Mouse (Mus musculus) hindbrain, embryonic 13.5 days (tissue): ENCODE results near the gene Myo3a. TPM values are rescaled to one million over a fixed set of nuclear protein-coding genes. Genes with fewer than 3 reads are reported as not detected.
"Not testable (repeated sequence)": the region's sequence is repeated elsewhere in the genome, so short reads cannot be mapped to it uniquely, and the experiment has no call there.

Experiments
- ATAC-seq: fragments of 200-750 bp; cut with Nextera tagmentation; 2 replicates; pipeline ENCODE4 v1.8.0; 2017; ENCODE audit warnings: moderate TSS enrichment; ENCODE audit not compliant: low FRiP score
- H3K27ac ChIP-seq: fragments of 300-500 bp; sonication (generic); 2 replicates; pipeline ENCODE4 v1.5.1; 2015; ENCODE audit warnings: inconsistent platforms, mild to moderate bottlenecking, moderate library complexity
- H3K27me3 ChIP-seq: fragments of 300-500 bp; sonication (generic); 2 replicates; pipeline ENCODE4 v1.6.1; 2015; ENCODE audit warnings: mild to moderate bottlenecking, inconsistent platforms
- H3K36me3 ChIP-seq: fragments of 300-500 bp; sonication (generic); 2 replicates; pipeline ENCODE4 v1.6.1; 2015; ENCODE audit warnings: mild to moderate bottlenecking, inconsistent platforms
- H3K4me1 ChIP-seq: fragments of 300-500 bp; sonication (generic); replicated peaks from 2 replicates; pipeline ENCODE4 v1.6.1; 2015; ENCODE audit warnings: inconsistent platforms
- H3K4me2 ChIP-seq: fragments of 300-500 bp; sonication (generic); 2 replicates; pipeline ENCODE4 v1.6.1; 2015; ENCODE audit warnings: inconsistent platforms, mild to moderate bottlenecking, moderate library complexity
- H3K4me3 ChIP-seq: fragments of 300-500 bp; sonication (generic); 2 replicates; pipeline ENCODE4 v1.5.1; 2015; ENCODE audit warnings: mild to moderate bottlenecking, inconsistent platforms
- H3K9ac ChIP-seq: fragments of 300-500 bp; sonication (generic); 2 replicates; pipeline ENCODE4 v1.6.1; 2015; ENCODE audit warnings: mild to moderate bottlenecking, inconsistent platforms
- H3K9me3 ChIP-seq: fragments of 300-500 bp; sonication (generic); 2 replicates; pipeline ENCODE4 v1.6.1; 2016; ENCODE audit warnings: inconsistent platforms
- WGBS: fragments of 180-500 bp; shearing (Covaris S2); methylation state at CpG from one replicate; pipeline ENCODE4 v1.1.7; 2015; 5-methylcytosine and 5-hydroxymethylcytosine counted together
- polyA plus RNA-seq: library from polyadenylated mRNA; unstranded; fragments of >200 nt; fragmentation: Nextera tagmentation; extraction: Ambion mirVana; gene quantifications from 2 replicates; pipeline ENCODE4 v1.2.1, GENCODE M21; 2015

Gene Myo3a
- polyA plus RNA-seq, result not detected in 2 replicates

- H3K9me3 ChIP-seq, result no peaks in the 10 kb centered on the region
- no peak within 1 kb of the TSS for H3K27ac ChIP-seq
- H3K36me3 ChIP-seq, result no peaks in the 10 kb centered on the region
- ATAC-seq, result peak; percentile 36; the same call in 1 of the 2 replicates
- H3K4me1 ChIP-seq, result peaks cover 6% of the 10 kb centered on the region
- H3K4me3 ChIP-seq, result peak within 1 kb of the TSS; percentile 29
- no peak within 1 kb of the TSS for H3K9ac ChIP-seq
- H3K27me3 ChIP-seq, result peaks cover 5% of the 10 kb centered on the region; the same call in 1 of the 2 replicates
- H3K4me2 ChIP-seq, result peak within 1 kb of the TSS; percentile 54
- WGBS, result 3% methylated on average over 21 of the region's 21 CpGs
These were observed at the start of gene Myo3a for GRCm38 (mm10) chr2:22227308-22227707. Gene Myo3a, plus strand, starts transcription at chr2:22227503.

DNA sequence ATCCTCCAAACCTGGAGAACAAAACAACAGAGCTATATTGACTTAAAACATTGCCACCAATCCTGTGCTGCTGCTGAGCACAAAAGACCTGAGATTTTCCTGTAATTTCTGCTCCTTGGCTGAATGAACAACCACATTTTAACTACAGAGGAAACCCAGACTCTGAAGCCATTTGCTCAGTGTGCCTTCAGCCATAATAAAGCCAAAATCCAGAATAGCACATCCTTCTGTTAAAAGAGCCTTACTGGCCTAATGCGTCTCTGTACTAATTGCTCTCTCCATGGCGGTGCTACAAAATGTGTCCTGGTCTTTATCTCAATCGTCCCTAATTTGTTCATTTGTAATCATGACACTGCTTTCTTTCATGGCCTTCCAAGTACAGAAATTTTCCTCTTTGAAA is 23.2 kb downstream of the Myo3a start:
- H3K27me3 ChIP-seq, result no peaks in the 10 kb centered on the region
- no peaks in the 10 kb centered on the region for H3K9me3 ChIP-seq
- no peaks in the 10 kb centered on the region; the same call in 1 of the 2 replicates for H3K4me1 ChIP-seq
- H3K36me3 ChIP-seq, result no peaks in the 10 kb centered on the region
- no peak for ATAC-seq
- no peak overlapping the region for H3K4me2 ChIP-seq
- 64% methylated on average over 3 of the region's 3 CpGs for WGBS
- H3K27ac ChIP-seq, result no peak overlapping the region
- H3K4me3 ChIP-seq, result no peak overlapping the region
- H3K9ac ChIP-seq, result no peak overlapping the region

DNA sequence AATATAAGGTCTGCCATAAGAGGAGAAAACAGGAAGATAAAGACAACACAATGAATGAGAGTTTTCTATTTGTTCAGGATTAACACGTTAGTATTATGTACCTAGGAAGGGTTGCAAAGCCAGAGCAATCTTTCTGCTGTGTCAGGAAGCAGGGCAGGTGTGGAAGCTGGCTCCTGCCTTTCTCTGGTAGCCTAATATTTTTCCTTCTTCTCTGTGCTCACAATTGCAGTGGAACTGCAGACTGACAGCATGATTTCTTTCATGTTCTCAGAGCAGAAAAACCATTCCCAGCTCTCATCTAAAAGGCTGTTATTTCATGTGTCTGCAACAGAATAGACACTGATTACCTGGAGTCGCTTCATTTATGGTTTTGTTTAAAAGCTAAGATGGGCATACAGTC is 23.7 kb downstream of the Myo3a start:
- Histone ChIP-seq H3K27me3 (no peaks in the 10 kb centered on the region), H3K4me1 (no peaks in the 10 kb centered on the region; the same call in 1 of the 2 replicates), H3K27ac (peak overlapping the region; percentile 50), H3K4me3 (no peak overlapping the region), H3K4me2 (no peak overlapping the region), H3K9ac (no peak overlapping the region), H3K36me3 (no peaks in the 10 kb centered on the region), H3K9me3 (no peaks in the 10 kb centered on the region)
- ATAC-seq, result no peak
- 65% methylated on average over 2 of the region's 2 CpGs for WGBS

- Histone ChIP-seq H3K4me2 (no peak overlapping the region), H3K4me1 (no peaks in the 10 kb centered on the region), H3K9me3 (no peaks in the 10 kb centered on the region), H3K27me3 (no peaks in the 10 kb centered on the region), H3K27ac (no peak overlapping the region), H3K9ac (no peak overlapping the region), H3K36me3 (no peaks in the 10 kb centered on the region), H3K4me3 (no peak overlapping the region)
- no peak for ATAC-seq
These were observed 28.3 kb downstream of the Myo3a start for GRCm38 (mm10) chr2:22255600-22255999.

- Histone ChIP-seq H3K27ac (no peak overlapping the region), H3K9me3 (no peaks in the 10 kb centered on the region), H3K9ac (no peak overlapping the region), H3K4me1 (no peaks in the 10 kb centered on the region), H3K36me3 (no peaks in the 10 kb centered on the region), H3K4me3 (no peak overlapping the region), H3K27me3 (no peaks in the 10 kb centered on the region), H3K4me2 (no peak overlapping the region)
- WGBS, result 56% methylated on average over 2 of the region's 2 CpGs
- no peak for ATAC-seq
These were observed 44.3 kb downstream of the Myo3a start for GRCm38 (mm10) chr2:22271555-22271954.

DNA sequence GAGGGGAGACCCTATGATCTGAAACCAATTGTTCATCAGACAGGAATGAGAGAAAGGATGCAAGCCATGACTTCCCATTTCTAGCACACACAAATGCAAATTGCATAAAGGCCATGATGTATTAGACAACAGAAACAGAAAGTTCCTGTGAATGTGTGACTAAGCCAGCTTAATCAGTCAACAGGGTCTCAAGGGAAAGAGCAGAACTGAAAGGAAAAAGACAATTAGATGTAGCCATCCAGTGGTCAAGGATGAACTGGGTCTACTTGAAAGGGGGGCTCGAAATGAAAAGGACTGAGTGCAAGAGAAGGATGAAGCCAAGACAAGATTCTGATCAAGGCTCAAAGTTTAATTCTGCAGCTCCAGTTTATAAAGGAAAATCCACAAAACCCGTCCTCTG is 58.1 kb downstream of the Myo3a start:
- no peak overlapping the region for H3K4me3 ChIP-seq
- 55% methylated on average over 2 of the region's 2 CpGs for WGBS
- no peak overlapping the region for H3K27ac ChIP-seq
- no peak overlapping the region for H3K9ac ChIP-seq
- no peaks in the 10 kb centered on the region for H3K9me3 ChIP-seq
- no peaks in the 10 kb centered on the region for H3K36me3 ChIP-seq
- H3K4me1 ChIP-seq, result no peaks in the 10 kb centered on the region
- ATAC-seq, result no peak
- H3K4me2 ChIP-seq, result no peak overlapping the region
- H3K27me3 ChIP-seq, result no peaks in the 10 kb centered on the region

GRCm38 (mm10) chr2:22285777-22286176 is 58.5 kb downstream of the Myo3a start:
- 77% methylated on average over 1 of the region's 1 CpGs for WGBS
- Histone ChIP-seq H3K9ac (no peak overlapping the region), H3K9me3 (no peaks in the 10 kb centered on the region), H3K27ac (no peak overlapping the region), H3K4me3 (no peak overlapping the region), H3K4me2 (no peak overlapping the region), H3K36me3 (no peaks in the 10 kb centered on the region), H3K4me1 (no peaks in the 10 kb centered on the region), H3K27me3 (no peaks in the 10 kb centered on the region)
- ATAC-seq, result no peak

- Histone ChIP-seq H3K27ac (peak overlapping the region; percentile 86), H3K4me2 (peak overlapping the region; percentile 32), H3K4me1 (peaks cover 9% of the 10 kb centered on the region), H3K4me3 (no peak overlapping the region), H3K9me3 (no peaks in the 10 kb centered on the region), H3K36me3 (no peaks in the 10 kb centered on the region), H3K27me3 (no peaks in the 10 kb centered on the region), H3K9ac (no peak overlapping the region)
- peak; percentile 85 for ATAC-seq
- WGBS, result 27% methylated on average over 11 of the region's 11 CpGs
These were observed 66.5 kb downstream of the Myo3a start for GRCm38 (mm10) chr2:22293579-22294446.

DNA sequence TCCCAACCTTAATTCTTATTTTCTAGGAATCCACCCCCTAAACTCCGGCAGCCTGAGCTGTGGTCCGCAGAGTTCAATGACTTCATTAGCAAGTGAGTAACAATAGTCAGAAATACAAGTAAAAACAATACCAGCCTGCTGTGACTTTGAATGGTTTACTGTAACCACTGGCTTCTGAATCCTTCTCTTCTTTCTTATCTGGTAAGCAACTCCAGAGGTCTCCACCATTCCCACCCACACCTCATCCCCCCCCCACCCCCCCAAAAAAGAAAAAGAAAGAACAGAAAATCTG is 67.1 kb downstream of the Myo3a start:
- Histone ChIP-seq H3K4me1 (peaks cover 9% of the 10 kb centered on the region), H3K9ac (no peak overlapping the region), H3K4me2 (no peak overlapping the region), H3K36me3 (no peaks in the 10 kb centered on the region), H3K27me3 (no peaks in the 10 kb centered on the region), H3K27ac (peak overlapping the region; percentile 86), H3K4me3 (no peak overlapping the region), H3K9me3 (no peaks in the 10 kb centered on the region)
- WGBS, result 10% methylated on average over 2 of the region's 2 CpGs
- ATAC-seq, result no peak

- Histone ChIP-seq H3K36me3 (no peaks in the 10 kb centered on the region), H3K4me2 (no peak overlapping the region), H3K9ac (no peak overlapping the region), H3K27ac (no peak overlapping the region), H3K4me1 (peaks cover 9% of the 10 kb centered on the region), H3K4me3 (no peak overlapping the region), H3K27me3 (no peaks in the 10 kb centered on the region), H3K9me3 (no peaks in the 10 kb centered on the region)
- 78% methylated on average over 1 of the region's 1 CpGs for WGBS
- no peak for ATAC-seq
These were observed 70.6 kb downstream of the Myo3a start for GRCm38 (mm10) chr2:22297913-22298312.

DNA sequence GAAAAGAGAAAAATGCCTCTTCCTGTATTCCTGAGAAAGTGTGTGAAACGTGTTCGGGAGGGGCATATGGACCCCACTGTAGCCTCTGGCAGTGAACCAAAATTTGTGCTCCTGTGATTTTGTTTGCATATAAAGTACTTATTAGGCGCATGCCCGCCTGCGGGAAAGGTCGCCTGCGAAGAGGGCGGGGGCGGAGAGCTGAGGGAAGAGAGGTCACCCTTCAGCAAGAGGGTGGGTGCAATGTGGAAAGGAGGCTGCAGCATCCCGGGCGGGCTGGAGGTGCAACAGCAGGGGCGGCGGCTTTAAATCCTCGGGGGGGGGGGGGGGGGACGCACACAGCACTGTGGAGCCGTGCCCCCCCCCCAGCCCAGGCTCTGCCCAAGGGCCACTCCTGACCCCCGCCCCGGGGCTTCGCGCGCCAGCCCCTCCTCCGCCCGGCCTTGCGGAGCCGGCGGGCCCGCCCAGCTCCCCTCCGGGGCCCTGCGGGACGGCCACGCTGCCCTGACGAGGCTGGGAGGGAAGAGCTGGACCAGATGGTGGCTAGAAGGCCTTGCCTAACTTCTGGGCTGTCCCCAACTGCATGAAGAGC is 111.1 kb downstream of the Myo3a start:
- Histone ChIP-seq H3K27me3 (no peaks in the 10 kb centered on the region), H3K4me3 (peak overlapping the region; percentile 45), H3K36me3 (no peaks in the 10 kb centered on the region), H3K9me3 (no peaks in the 10 kb centered on the region), H3K9ac (peak overlapping the region; percentile 55), H3K27ac (peak overlapping the region; percentile 61), H3K4me2 (peak overlapping the region; percentile 64), H3K4me1 (0 out of 2 replicates have a peak, but pooled peaks cover 5% of the 10 kb centered on the region)
- peak; percentile 93 for ATAC-seq
- WGBS, result 5% methylated on average over 22 of the region's 32 CpGs

DNA sequence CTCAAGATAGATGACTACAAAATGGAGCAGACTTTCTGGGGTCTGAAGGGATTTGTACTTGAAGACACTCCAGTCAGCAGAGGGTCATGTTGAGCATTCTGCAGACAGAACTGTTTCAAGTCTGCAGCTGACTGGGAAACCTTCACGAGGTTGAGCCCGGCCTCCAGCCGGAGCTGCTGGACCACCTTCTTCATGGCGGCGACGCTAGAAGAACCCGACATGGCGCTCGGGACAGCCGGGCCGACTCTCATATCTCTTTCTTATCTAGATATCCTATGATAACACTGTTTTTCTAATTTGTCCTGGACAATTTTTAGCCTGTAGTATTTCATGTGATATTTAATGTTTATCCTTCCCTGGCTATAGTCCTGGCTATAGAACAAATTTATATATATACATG is 183.2 kb downstream of the Myo3a start:
- not testable (repeated sequence) for H3K27me3 ChIP-seq, H3K4me1 ChIP-seq, H3K4me3 ChIP-seq, H3K4me2 ChIP-seq, H3K36me3 ChIP-seq, H3K9me3 ChIP-seq, ATAC-seq, H3K9ac ChIP-seq, H3K27ac ChIP-seq
- WGBS, result 94% methylated on average over 11 of the region's 11 CpGs

DNA sequence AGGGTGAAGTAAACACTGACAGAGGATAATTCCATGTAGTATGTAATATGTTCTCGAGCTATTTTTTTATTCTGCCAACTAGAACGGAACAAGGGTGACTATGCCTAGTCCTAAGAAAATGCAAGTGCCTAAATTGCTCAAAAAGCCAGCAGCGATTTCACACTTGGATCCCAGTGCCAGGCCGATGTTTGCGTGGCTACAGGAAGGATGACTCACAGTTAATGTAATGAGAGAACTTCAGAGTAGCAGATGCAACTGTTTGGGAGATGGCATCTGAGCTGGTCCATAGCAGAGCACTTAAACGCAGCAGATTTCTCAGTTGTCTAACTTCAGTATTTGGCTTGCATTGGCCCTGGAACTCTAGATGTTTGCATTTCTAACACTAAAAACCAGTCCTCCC is 321.1 kb downstream of the Myo3a start:
- WGBS, result 89% methylated on average over 6 of the region's 6 CpGs
- H3K9me3 ChIP-seq, result no peaks in the 10 kb centered on the region

More for the DNA sequence above, 321.1 kb downstream of the Myo3a start:
- H3K4me2 ChIP-seq, result no peak overlapping the region
- H3K27me3 ChIP-seq, result no peaks in the 10 kb centered on the region
- ATAC-seq, result no peak
- no peak overlapping the region for H3K4me3 ChIP-seq
- no peak overlapping the region for H3K9ac ChIP-seq
- no peaks in the 10 kb centered on the region for H3K4me1 ChIP-seq
- H3K36me3 ChIP-seq, result no peaks in the 10 kb centered on the region
- H3K27ac ChIP-seq, result no peak overlapping the region
